Mouse (Mus musculus): ENCODE measurements around the gene Milr1. TPM values are rescaled to one million over a fixed set of nuclear protein-coding genes. Genes with fewer than 3 reads are reported as not detected.

Gene Milr1
- polyA plus RNA-seq (2014; fragmentation: Nextera tagmentation; extraction: Ambion mirVana), result 1.1 and 2.0 TPM in 2 replicates

GRCm38 (mm10) chr11:106751039-106752018, at the start of gene Milr1:
Milr1 (plus strand) TSS chr11:106751226.
- DNase-seq (ENCODE audit: low spot score) (no peak), ATAC-seq (ENCODE audit: low FRiP score) (no peak)
- H3K9me3 ChIP-seq (ENCODE audit: control insufficient read depth, low read length), result no peaks in the 10 kb centered on the region
- no peaks in the 10 kb centered on the region for H3K27me3 ChIP-seq (ENCODE audit: control insufficient read depth, insufficient read depth, low read length)
- H3K27ac ChIP-seq (ENCODE audit: low read depth, low read length), result no peak within 1 kb of the TSS
- H3K36me3 ChIP-seq (ENCODE audit: control insufficient read depth, insufficient read depth, low read length), result no peaks in the 10 kb centered on the region
- H3K4me1 ChIP-seq (replicated peaks; ENCODE audit: control insufficient read depth, insufficient read depth, low read length), result no peaks in the 10 kb centered on the region
- H3K4me2 ChIP-seq (replicated peaks; ENCODE audit: low read depth, low read length), result no peak within 1 kb of the TSS
- no peak within 1 kb of the TSS for H3K9ac ChIP-seq (ENCODE audit: low read depth, low read length)
- no peak within 1 kb of the TSS for H3K4me3 ChIP-seq (ENCODE audit: low read depth, low read length)
- WGBS, result 89% methylated on average over 17 of the region's 17 CpGs

DNA sequence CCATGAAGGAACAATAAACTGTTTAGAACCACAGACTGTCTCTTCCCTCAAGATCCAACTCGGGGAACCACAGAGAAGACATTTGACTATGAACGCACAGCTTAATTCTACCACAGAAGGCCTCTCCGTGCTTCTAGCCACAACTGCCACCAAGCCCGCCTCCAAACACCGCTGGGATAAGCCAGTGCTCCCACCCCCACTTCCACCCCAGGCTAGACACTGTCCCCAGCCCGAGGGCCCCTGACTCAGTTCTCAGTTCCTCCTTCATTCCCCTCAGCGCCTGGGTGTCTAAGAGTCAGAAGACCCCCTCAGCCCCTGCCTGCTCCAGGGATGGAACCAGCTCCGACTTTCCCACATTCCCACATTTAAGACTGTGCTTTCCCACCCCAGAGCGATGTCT, 49.4 kb upstream of the Milr1 start:
- Histone ChIP-seq H3K27ac (ENCODE audit: low read depth, low read length) (no peak overlapping the region), H3K4me2 (replicated peaks; ENCODE audit: low read depth, low read length) (no peak overlapping the region), H3K4me1 (replicated peaks; ENCODE audit: control insufficient read depth, insufficient read depth, low read length) (no peaks in the 10 kb centered on the region), H3K9ac (ENCODE audit: low read depth, low read length) (no peak overlapping the region), H3K4me3 (ENCODE audit: low read depth, low read length) (no peak overlapping the region), H3K9me3 (ENCODE audit: control insufficient read depth, low read length) (no peaks in the 10 kb centered on the region), H3K36me3 (ENCODE audit: control insufficient read depth, insufficient read depth, low read length) (no peaks in the 10 kb centered on the region), H3K27me3 (ENCODE audit: control insufficient read depth, insufficient read depth, low read length) (no peaks in the 10 kb centered on the region)
- WGBS, result 78% methylated on average over 9 of the region's 9 CpGs
- DNase-seq (ENCODE audit: low spot score) (no peak), ATAC-seq (ENCODE audit: low FRiP score) (no peak)

DNA sequence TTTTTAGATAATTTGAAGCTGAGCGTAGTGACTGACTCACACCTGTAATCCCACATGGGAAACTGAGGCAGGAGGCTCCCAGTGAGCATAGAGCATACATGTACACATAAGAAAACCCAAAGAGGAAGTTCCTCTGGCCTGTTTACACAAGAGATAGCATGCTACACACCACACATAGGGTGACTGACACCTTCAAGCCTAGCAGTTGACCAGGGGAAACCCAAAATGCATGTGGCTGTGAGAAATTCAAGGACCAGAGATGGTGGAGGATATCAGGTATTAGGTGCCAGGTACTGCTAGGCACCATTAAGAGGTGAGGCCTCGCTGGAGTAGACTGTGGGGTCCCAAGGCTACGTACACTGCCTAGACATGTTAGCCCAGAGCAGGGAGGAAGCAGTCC, 48.4 kb upstream of the Milr1 start:
- ATAC-seq (ENCODE audit: low FRiP score) (no peak), DNase-seq (ENCODE audit: low spot score) (no peak)
- Histone ChIP-seq H3K36me3 (ENCODE audit: control insufficient read depth, insufficient read depth, low read length) (no peaks in the 10 kb centered on the region), H3K4me1 (replicated peaks; ENCODE audit: control insufficient read depth, insufficient read depth, low read length) (no peaks in the 10 kb centered on the region), H3K27me3 (ENCODE audit: control insufficient read depth, insufficient read depth, low read length) (no peaks in the 10 kb centered on the region), H3K9me3 (ENCODE audit: control insufficient read depth, low read length) (no peaks in the 10 kb centered on the region), H3K4me3 (ENCODE audit: low read depth, low read length) (no peak overlapping the region), H3K27ac (ENCODE audit: low read depth, low read length) (no peak overlapping the region), H3K9ac (ENCODE audit: low read depth, low read length) (no peak overlapping the region), H3K4me2 (replicated peaks; ENCODE audit: low read depth, low read length) (no peak overlapping the region)
- WGBS, result 78% methylated on average over 3 of the region's 3 CpGs

GRCm38 (mm10) chr11:106703931-106704330, 47.1 kb upstream of the Milr1 start:
- Histone ChIP-seq H3K36me3 (ENCODE audit: control insufficient read depth, insufficient read depth, low read length) (no peaks in the 10 kb centered on the region), H3K9me3 (ENCODE audit: control insufficient read depth, low read length) (no peaks in the 10 kb centered on the region), H3K9ac (ENCODE audit: low read depth, low read length) (no peak overlapping the region), H3K4me3 (ENCODE audit: low read depth, low read length) (no peak overlapping the region), H3K27me3 (ENCODE audit: control insufficient read depth, insufficient read depth, low read length) (no peaks in the 10 kb centered on the region), H3K4me2 (replicated peaks; ENCODE audit: low read depth, low read length) (no peak overlapping the region), H3K27ac (ENCODE audit: low read depth, low read length) (no peak overlapping the region), H3K4me1 (replicated peaks; ENCODE audit: control insufficient read depth, insufficient read depth, low read length) (no peaks in the 10 kb centered on the region)
- WGBS, result 93% methylated on average over 7 of the region's 7 CpGs
- DNase-seq (ENCODE audit: low spot score), result no peak
- ATAC-seq (ENCODE audit: low FRiP score), result no peak

- H3K4me3 ChIP-seq (ENCODE audit: low read depth, low read length), result no peak overlapping the region
- H3K27ac ChIP-seq (ENCODE audit: low read depth, low read length), result no peak overlapping the region
- WGBS, result 77% methylated on average over 9 of the region's 9 CpGs
- no peak overlapping the region for H3K4me2 ChIP-seq (replicated peaks; ENCODE audit: low read depth, low read length)
- ATAC-seq (ENCODE audit: low FRiP score) (no peak), DNase-seq (ENCODE audit: low spot score) (no peak)
- no peaks in the 10 kb centered on the region for H3K36me3 ChIP-seq (ENCODE audit: control insufficient read depth, insufficient read depth, low read length)
- no peaks in the 10 kb centered on the region for H3K27me3 ChIP-seq (ENCODE audit: control insufficient read depth, insufficient read depth, low read length)
- no peaks in the 10 kb centered on the region for H3K9me3 ChIP-seq (ENCODE audit: control insufficient read depth, low read length)
- no peaks in the 10 kb centered on the region for H3K4me1 ChIP-seq (replicated peaks; ENCODE audit: control insufficient read depth, insufficient read depth, low read length)
- no peak overlapping the region for H3K9ac ChIP-seq (ENCODE audit: low read depth, low read length)
Observed at GRCm38 (mm10) chr11:106704399-106705111, 46.5 kb upstream of the Milr1 start.

GRCm38 (mm10) chr11:106706212-106706611, 44.8 kb upstream of the Milr1 start:
- H3K27me3 ChIP-seq (ENCODE audit: control insufficient read depth, insufficient read depth, low read length), result no peaks in the 10 kb centered on the region
- no peak overlapping the region for H3K4me2 ChIP-seq (replicated peaks; ENCODE audit: low read depth, low read length)
- no peaks in the 10 kb centered on the region for H3K9me3 ChIP-seq (ENCODE audit: control insufficient read depth, low read length)
- 26% methylated on average over 4 of the region's 4 CpGs for WGBS
- no peaks in the 10 kb centered on the region for H3K4me1 ChIP-seq (replicated peaks; ENCODE audit: control insufficient read depth, insufficient read depth, low read length)
- no peak for ATAC-seq (ENCODE audit: low FRiP score)
- no peak overlapping the region for H3K4me3 ChIP-seq (ENCODE audit: low read depth, low read length)
- H3K9ac ChIP-seq (ENCODE audit: low read depth, low read length), result no peak overlapping the region
- DNase-seq (ENCODE audit: low spot score), result no peak
- no peaks in the 10 kb centered on the region for H3K36me3 ChIP-seq (ENCODE audit: control insufficient read depth, insufficient read depth, low read length)
- H3K27ac ChIP-seq (ENCODE audit: low read depth, low read length), result no peak overlapping the region

DNA sequence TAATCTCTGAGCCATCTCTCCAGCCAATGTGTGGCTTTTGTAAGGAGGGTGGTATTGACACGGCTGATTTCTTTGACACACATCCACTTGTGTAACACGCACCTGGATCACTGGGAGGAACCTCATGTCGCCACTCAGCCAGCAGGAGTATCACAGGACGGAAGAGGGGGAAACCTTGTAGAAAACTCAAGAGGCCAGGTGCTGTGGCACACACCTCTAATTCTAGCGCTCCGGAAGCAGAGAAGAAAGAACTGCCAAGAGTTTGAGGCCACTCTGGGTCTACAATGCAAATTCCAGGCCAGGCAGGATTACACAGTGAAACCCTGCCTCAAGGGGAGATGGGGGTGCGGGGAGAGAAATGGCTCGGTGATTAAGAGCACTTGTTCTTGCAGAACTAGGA, 43.9 kb upstream of the Milr1 start:
- H3K9me3 ChIP-seq (ENCODE audit: control insufficient read depth, low read length), result no peaks in the 10 kb centered on the region
- no peak for ATAC-seq (ENCODE audit: low FRiP score)
- WGBS, result 86% methylated on average over 8 of the region's 8 CpGs

GRCm38 (mm10) chr11:106707866-106708265, 43.2 kb upstream of the Milr1 start:
- Histone ChIP-seq H3K4me1 (replicated peaks; ENCODE audit: control insufficient read depth, insufficient read depth, low read length) (no peaks in the 10 kb centered on the region), H3K9ac (ENCODE audit: low read depth, low read length) (no peak overlapping the region), H3K27me3 (ENCODE audit: control insufficient read depth, insufficient read depth, low read length) (no peaks in the 10 kb centered on the region), H3K4me3 (ENCODE audit: low read depth, low read length) (no peak overlapping the region), H3K36me3 (ENCODE audit: control insufficient read depth, insufficient read depth, low read length) (no peaks in the 10 kb centered on the region), H3K27ac (ENCODE audit: low read depth, low read length) (no peak overlapping the region), H3K4me2 (replicated peaks; ENCODE audit: low read depth, low read length) (no peak overlapping the region), H3K9me3 (ENCODE audit: control insufficient read depth, low read length) (no peaks in the 10 kb centered on the region)
- 79% methylated on average over 3 of the region's 3 CpGs for WGBS
- no peak for ATAC-seq (ENCODE audit: low FRiP score)
- DNase-seq (ENCODE audit: low spot score), result no peak

More for the DNA sequence above, 43.9 kb upstream of the Milr1 start:
- Histone ChIP-seq H3K27me3 (ENCODE audit: control insufficient read depth, insufficient read depth, low read length) (no peaks in the 10 kb centered on the region), H3K4me1 (replicated peaks; ENCODE audit: control insufficient read depth, insufficient read depth, low read length) (no peaks in the 10 kb centered on the region), H3K27ac (ENCODE audit: low read depth, low read length) (no peak overlapping the region), H3K36me3 (ENCODE audit: control insufficient read depth, insufficient read depth, low read length) (no peaks in the 10 kb centered on the region), H3K4me2 (replicated peaks; ENCODE audit: low read depth, low read length) (no peak overlapping the region), H3K9ac (ENCODE audit: low read depth, low read length) (no peak overlapping the region), H3K4me3 (ENCODE audit: low read depth, low read length) (no peak overlapping the region)
- no peak for DNase-seq (ENCODE audit: low spot score)

All from hindbrain, embryonic 11.5 days (tissue).